Mouse (Mus musculus) G1E (cell line): Measurements from ENCODE around the gene Gm10203. TPM values are rescaled to one million over a fixed set of nuclear protein-coding genes. Genes with fewer than 3 reads are reported as not detected.
"Not testable (repeated sequence)": the region's sequence is repeated elsewhere in the genome, so short reads cannot be mapped to it uniquely, and the experiment has no call there.

Experiments
- ATAC-seq: 2 replicates; pipeline ENCODE4 v1.8.0; 2016; ENCODE audit warnings: mild to moderate bottlenecking; ENCODE audit not compliant: insufficient number of reproducible peaks, poor library complexity, low FRiP score, severe bottlenecking; ENCODE audit errors: extremely low read depth
- DNase-seq: peaks from one replicate; pipeline ENCODE4 v3.0.0; 2012; ENCODE audit warnings: low spot score
- H3K27me3 ChIP-seq: 2 replicates; pipeline ENCODE4 v1.6.1; 2012; ENCODE audit warnings: mild to moderate bottlenecking, low read length, inconsistent platforms; ENCODE audit not compliant: insufficient read depth
- H3K36me3 ChIP-seq: replicated peaks from 2 replicates; pipeline ENCODE3; 2012; ENCODE audit warnings: mild to moderate bottlenecking, inconsistent platforms
- H3K4me1 ChIP-seq: 2 replicates; pipeline ENCODE4 v1.6.1; 2012; ENCODE audit warnings: low read depth, low read length, inconsistent platforms, mixed read lengths; ENCODE audit not compliant: insufficient read depth
- H3K4me3 ChIP-seq: 2 replicates; pipeline ENCODE4 v1.5.1; 2012; ENCODE audit warnings: low read depth, mild to moderate bottlenecking, inconsistent platforms, low read length, moderate library complexity, mixed read lengths
- H3K9me3 ChIP-seq: replicated peaks from 2 replicates; pipeline ENCODE4 v1.6.1; 2012; ENCODE audit warnings: inconsistent platforms
- CTCF ChIP-seq: IDR thresholded peaks from 2 replicates; pipeline ENCODE4 v1.5.1; 2012; ENCODE audit warnings: low read depth, low read length, inconsistent platforms, mixed read lengths
- GATA1 ChIP-seq: IDR thresholded peaks from 2 replicates; pipeline ENCODE4 v1.6.1; 2012; ENCODE audit warnings: borderline replicate concordance, low read length, inconsistent platforms, mixed read lengths
- GATA2 ChIP-seq: IDR thresholded peaks from 2 replicates; pipeline ENCODE4 v1.6.1; 2012; ENCODE audit warnings: low read depth, low read length, inconsistent platforms, borderline replicate concordance
- POLR2AphosphoS5 ChIP-seq: IDR thresholded peaks from 2 replicates; pipeline ENCODE4 v1.6.1; 2012; ENCODE audit warnings: low read depth, low read length, inconsistent platforms; ENCODE audit not compliant: insufficient replicate concordance
- TAL1 ChIP-seq: conservative IDR thresholded peaks from 2 replicates; pipeline ENCODE4 v1.6.1; 2012; ENCODE audit warnings: low read depth, low read length, inconsistent platforms, mixed read lengths
- polyA plus RNA-seq: library from polyadenylated mRNA; stranded (reverse); fragments of >175 nt; gene quantifications from 2 replicates; pipeline ENCODE4 v1.2.3, GENCODE M21; 2012
- total RNA-seq, 2 experiments: library from RNA; stranded (forward) in 1 of 2; stranded (reverse) in 1 of 2; fragments of 200-1000 nt in 1 of 2; fragments of >200 nt in 1 of 2; fragmentation: Nextera tagmentation in 1 of 2; gene quantifications; 2 replicates each; pipeline ENCODE4 v1.2.3; 2014 to 2017

The Gm10203 gene
- total RNA-seq (2014; fragmentation: Nextera tagmentation) = not detected in 2 replicates
- not detected in 2 replicates for total RNA-seq (2017)
- not detected in 2 replicates for polyA plus RNA-seq

DNA sequence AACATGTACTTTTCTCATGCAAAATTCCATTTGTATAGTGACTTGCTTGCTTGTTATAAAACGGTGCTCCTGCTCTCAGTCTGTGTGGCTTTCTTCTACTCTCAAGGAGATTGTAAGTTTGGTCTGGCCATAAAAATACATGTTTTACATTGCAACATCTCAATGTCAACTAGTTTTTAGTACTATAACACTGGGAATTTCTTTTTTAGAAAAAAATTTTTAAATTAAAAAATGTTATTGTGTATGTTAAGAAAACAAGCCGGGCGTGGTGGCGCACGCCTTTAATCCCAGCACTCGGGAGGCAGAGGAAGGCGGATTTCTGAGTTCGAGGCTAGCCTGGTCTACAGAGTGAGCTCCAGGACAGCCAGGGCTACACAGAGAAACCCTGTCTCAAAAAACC is at the start of gene Gm10203:
Gene Gm10203, plus strand, starts transcription at position 301 of the 400 bp plus-strand sequence.
- H3K4me3 ChIP-seq, H3K27me3 ChIP-seq, DNase-seq, H3K36me3 ChIP-seq, H3K9me3 ChIP-seq, ATAC-seq: not testable (repeated sequence)
- H3K4me1 ChIP-seq = peaks cover 34% of the 10 kb centered on the region

DNA sequence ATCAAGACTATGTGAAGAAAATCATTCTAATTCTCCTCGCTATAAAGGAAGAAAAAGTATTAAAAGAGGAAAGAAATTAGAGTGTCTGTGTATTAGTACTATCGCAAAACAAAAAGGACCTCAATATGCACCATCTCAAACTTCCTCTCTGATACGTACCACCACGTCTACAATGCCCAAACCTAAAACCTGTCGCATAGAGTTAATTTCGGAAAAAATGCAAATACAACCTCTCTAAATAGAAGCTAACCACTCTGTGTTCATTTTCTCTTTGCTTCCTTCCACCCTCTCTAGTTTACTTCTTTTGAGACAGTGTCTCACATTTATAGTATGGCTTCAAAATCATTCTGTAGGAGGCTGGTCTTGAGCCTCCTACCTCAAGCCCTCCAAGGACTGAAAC is 37.6 kb upstream of the Gm10203 start:
- Histone ChIP-seq H3K9me3 (no peaks in the 10 kb centered on the region), H3K4me1 (no peaks in the 10 kb centered on the region), H3K27me3 (0 out of 2 replicates have a peak, but pooled peaks cover 2% of the 10 kb centered on the region), H3K36me3 (no peaks in the 10 kb centered on the region), H3K4me3 (no peak overlapping the region)
- DNase-seq (no peak), ATAC-seq (no peak)
- no peak for TF ChIP-seq POLR2AphosphoS5

DNA sequence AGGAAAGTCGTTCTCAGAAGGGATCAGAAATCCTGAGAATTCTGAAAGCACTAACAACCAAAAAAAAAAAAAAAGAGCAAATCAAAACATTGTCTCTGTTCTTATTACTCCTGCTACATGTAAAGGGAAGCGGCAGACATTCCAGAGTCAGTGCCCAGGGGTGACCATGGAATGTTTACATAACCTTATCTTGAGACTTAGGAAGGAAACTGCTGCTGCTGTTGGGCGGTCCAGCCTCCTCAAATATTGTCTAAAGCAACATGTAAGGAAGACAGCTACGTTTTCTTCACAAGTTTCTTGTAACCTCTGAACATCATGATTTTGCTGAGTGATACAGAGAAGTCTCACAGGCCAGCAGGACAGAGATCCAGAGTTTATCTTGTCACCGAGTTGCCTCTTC is 36.5 kb upstream of the Gm10203 start:
- ATAC-seq (no peak), DNase-seq (no peak)
- TF ChIP-seq TAL1 = no peak
- no peak for TF ChIP-seq GATA2
- no peak overlapping the region for H3K4me3 ChIP-seq
- no peaks in the 10 kb centered on the region for H3K36me3 ChIP-seq
- no peaks in the 10 kb centered on the region for H3K9me3 ChIP-seq
- 0 out of 2 replicates have a peak, but pooled peaks cover 2% of the 10 kb centered on the region for H3K27me3 ChIP-seq
- H3K4me1 ChIP-seq = no peaks in the 10 kb centered on the region

DNA sequence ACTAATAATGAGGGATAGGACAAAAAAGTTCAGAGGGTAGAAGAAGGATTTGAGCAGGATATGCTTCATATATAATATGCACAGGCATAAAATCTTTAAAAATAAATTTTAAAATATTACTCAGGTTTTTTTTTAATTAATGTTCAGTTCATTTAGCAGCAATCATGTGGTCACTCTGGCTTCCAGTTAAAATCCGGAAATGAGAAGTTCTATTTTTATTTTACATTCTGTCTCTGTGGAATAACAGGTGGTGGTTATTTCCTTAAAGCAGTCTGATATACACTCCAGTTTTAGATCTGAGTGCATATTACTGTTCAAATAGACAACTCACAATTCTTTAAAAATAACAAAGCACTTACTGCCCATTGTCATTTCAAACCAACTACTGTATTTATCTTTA is 35.4 kb upstream of the Gm10203 start:
- DNase-seq = no peak
- Histone ChIP-seq H3K36me3 (no peaks in the 10 kb centered on the region), H3K9me3 (no peaks in the 10 kb centered on the region), H3K4me3 (no peak overlapping the region), H3K27me3 (0 out of 2 replicates have a peak, but pooled peaks cover 2% of the 10 kb centered on the region), H3K4me1 (no peaks in the 10 kb centered on the region)
- no peak for ATAC-seq
- no peak for TF ChIP-seq GATA2
- no peak for TF ChIP-seq GATA1
- TF ChIP-seq TAL1 = no peak
- TF ChIP-seq CTCF = no peak
- no peak for TF ChIP-seq POLR2AphosphoS5

DNA sequence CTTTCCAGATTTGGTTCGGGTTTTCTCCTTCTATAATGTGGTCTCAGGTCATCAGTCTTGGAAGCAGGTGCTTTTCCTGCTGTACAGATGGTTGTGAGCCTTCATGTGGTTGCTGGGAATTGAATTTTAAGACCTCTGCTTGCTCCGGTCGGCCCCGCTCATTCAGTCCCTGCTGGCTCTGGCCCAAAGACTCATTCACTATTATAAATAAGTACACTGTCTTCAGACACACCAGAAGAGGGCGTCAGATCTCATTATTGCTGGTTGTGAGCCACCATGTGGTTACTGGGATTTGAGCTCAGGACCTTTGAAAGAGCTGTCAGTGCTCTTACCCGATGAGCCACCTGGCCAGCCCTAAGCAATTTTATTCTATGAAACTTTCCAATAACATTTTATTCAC is 34.6 kb upstream of the Gm10203 start:
- no peak for ATAC-seq
- H3K36me3 ChIP-seq = no peaks in the 10 kb centered on the region

DNA sequence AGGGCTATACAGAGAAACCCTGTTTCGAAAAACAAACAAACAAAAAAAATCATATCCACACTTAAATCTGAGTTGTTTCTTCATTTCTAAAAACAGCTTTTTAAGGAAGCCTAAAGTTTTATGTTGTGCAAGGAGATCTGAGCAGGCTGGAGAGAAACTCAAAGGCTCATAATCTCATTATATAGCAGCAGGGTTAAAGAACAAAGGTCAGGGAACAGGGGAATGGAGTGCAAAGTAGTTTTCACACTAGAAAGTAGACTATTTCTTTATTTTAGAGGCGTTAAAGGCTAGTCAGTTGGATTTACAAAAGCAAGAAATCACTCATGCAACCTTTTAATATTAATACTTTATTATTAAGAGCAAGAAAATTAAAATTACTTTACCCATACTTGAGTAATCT is 33.7 kb upstream of the Gm10203 start:
- Histone ChIP-seq H3K36me3 (no peaks in the 10 kb centered on the region), H3K9me3 (peaks cover 10% of the 10 kb centered on the region), H3K4me1 (no peaks in the 10 kb centered on the region), H3K4me3 (no peak overlapping the region), H3K27me3 (peaks cover 8% of the 10 kb centered on the region; the same call in 1 of the 2 replicates)
- TF ChIP-seq GATA1 = no peak
- no peak for TF ChIP-seq CTCF
- no peak for TF ChIP-seq TAL1
- TF ChIP-seq GATA2 = no peak
- no peak for TF ChIP-seq POLR2AphosphoS5
- DNase-seq (no peak), ATAC-seq (no peak)

More for the DNA sequence above, 34.6 kb upstream of the Gm10203 start:
- Histone ChIP-seq H3K4me1 (no peaks in the 10 kb centered on the region), H3K27me3 (peaks cover 4% of the 10 kb centered on the region; the same call in 1 of the 2 replicates), H3K4me3 (no peak overlapping the region), H3K9me3 (peaks cover 2% of the 10 kb centered on the region)
- TF ChIP-seq TAL1 (no peak), GATA2 (no peak), POLR2AphosphoS5 (no peak), CTCF (no peak), GATA1 (no peak)
- no peak for DNase-seq

DNA sequence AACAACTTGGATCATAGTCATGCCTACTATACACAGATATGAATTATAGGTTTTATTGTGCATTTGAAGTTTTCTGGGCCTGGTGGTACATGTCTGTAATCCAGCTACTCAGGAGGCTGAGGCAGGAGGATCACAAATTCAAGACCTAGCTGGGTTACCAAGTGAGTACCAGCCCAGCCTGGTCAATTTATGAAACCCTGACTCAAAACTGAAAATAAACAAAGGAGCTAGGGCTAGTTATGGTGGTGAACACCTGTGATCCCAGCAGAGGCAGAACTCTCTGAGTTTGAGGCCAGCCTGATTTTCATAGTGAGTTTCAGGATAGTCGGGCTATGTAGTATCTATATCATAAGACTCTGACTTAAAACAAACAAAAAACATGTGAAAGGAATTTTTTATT is 32.7 kb upstream of the Gm10203 start:
- ATAC-seq = no peak
- DNase-seq = no peak
- peaks cover 18% of the 10 kb centered on the region for H3K9me3 ChIP-seq
- H3K27me3 ChIP-seq = peaks cover 8% of the 10 kb centered on the region; the same call in 1 of the 2 replicates
- H3K36me3 ChIP-seq = no peaks in the 10 kb centered on the region
- TF ChIP-seq CTCF = no peak
- no peak for TF ChIP-seq GATA2
- no peak overlapping the region for H3K4me3 ChIP-seq
- no peaks in the 10 kb centered on the region for H3K4me1 ChIP-seq
